Mouse (Mus musculus): Measurements from ENCODE around the gene Pign. TPM values are rescaled to one million over a fixed set of nuclear protein-coding genes. Genes with fewer than 3 reads are reported as not detected.

Gene Pign
- polyA plus RNA-seq, 1 experiment from 2014 or later = 14.8 TPM

DNA sequence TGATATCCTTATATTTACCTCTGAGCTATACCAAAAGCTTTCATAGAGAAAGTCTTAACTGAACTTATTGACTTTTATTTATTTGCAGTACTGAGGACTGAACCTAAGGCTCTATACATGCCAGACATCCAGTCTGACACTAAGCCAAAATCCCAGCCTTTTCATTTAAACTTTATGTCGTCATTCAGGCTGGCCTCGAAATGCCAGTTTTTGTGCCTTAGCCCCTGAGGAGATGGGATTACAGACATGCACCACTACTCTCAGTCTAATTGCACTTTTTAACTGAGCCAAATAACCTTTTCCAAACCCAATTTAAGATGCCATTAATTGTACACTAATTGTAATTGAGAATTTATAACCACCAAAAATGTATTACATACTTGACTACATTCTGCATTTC is 73.8 kb downstream of the Pign start:
- no peaks in the 10 kb centered on the region for H3K4me1 ChIP-seq (ENCODE audit: control insufficient read depth, insufficient read depth, low read length)
- no peak overlapping the region for H3K27ac ChIP-seq (ENCODE audit: low read depth, low read length)
- no peak for ATAC-seq (replicated peaks; ENCODE audit: insufficient number of reproducible peaks, low FRiP score, low TSS enrichment)
- 85% methylated on average over 2 of the region's 2 CpGs for WGBS (ENCODE audit: insufficient replicate concordance)
- H3K36me3 ChIP-seq (ENCODE audit: control insufficient read depth, insufficient read depth, low read length) = peaks cover 2% of the 10 kb centered on the region; the same call in 1 of the 2 replicates
- H3K4me2 ChIP-seq = no peak overlapping the region
- H3K9me3 ChIP-seq (replicated peaks; ENCODE audit: control insufficient read depth, low read length) = no peaks in the 10 kb centered on the region
- no peak overlapping the region for H3K9ac ChIP-seq (ENCODE audit: low read depth, low read length)
- H3K27me3 ChIP-seq (ENCODE audit: control insufficient read depth, insufficient read depth, low read length) = no peaks in the 10 kb centered on the region
- no peak overlapping the region for H3K4me3 ChIP-seq (ENCODE audit: low read depth, low read length)

DNA sequence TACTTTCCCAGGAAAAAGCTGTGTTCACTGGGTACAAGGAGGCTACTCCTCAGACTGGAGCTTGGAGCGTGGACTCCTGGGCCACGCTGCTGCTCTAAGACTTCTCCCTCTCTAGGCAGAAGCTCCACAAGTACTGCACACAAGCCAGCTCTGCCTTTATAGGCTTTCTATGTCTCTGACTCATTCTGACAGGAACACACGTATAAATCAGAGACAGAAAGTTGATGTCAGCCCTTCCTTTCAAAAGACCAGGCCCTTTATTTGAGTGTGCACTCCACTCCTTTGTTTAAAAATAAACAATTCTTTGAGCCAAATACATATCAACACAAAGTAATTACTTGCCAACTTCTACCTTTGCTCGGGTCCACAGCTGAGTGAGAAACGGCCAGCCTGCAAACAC is 74.8 kb downstream of the Pign start:
- WGBS (ENCODE audit: insufficient replicate concordance) = 87% methylated on average over 5 of the region's 5 CpGs
- Histone ChIP-seq H3K4me2 (no peak overlapping the region), H3K9ac (ENCODE audit: low read depth, low read length) (no peak overlapping the region), H3K27ac (ENCODE audit: low read depth, low read length) (no peak overlapping the region), H3K4me1 (ENCODE audit: control insufficient read depth, insufficient read depth, low read length) (no peaks in the 10 kb centered on the region), H3K36me3 (ENCODE audit: control insufficient read depth, insufficient read depth, low read length) (peaks cover 2% of the 10 kb centered on the region; the same call in 1 of the 2 replicates), H3K27me3 (ENCODE audit: control insufficient read depth, insufficient read depth, low read length) (no peaks in the 10 kb centered on the region), H3K9me3 (replicated peaks; ENCODE audit: control insufficient read depth, low read length) (no peaks in the 10 kb centered on the region), H3K4me3 (ENCODE audit: low read depth, low read length) (no peak overlapping the region)
- no peak for ATAC-seq (replicated peaks; ENCODE audit: insufficient number of reproducible peaks, low FRiP score, low TSS enrichment)

DNA sequence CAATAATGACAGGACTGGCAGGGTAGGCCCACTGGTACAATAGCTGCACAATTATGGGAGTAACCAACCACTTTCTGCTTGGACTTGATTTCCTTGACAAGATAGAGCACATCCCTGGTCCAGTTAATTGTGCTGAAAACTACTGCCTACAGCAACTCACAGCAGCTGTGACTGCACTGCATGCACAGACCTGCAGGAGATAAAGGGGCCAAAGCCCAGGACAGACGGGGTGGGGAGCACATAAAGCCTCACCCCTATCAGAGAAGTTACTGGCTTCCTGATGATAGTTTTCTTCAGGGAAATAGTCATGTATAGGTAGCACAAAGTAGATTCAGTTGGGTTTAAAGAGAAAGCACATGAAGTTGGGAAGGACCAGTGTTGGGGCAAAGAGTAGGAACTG is 80.7 kb downstream of the Pign start:
- Histone ChIP-seq H3K4me1 (ENCODE audit: control insufficient read depth, insufficient read depth, low read length) (no peaks in the 10 kb centered on the region), H3K36me3 (ENCODE audit: control insufficient read depth, insufficient read depth, low read length) (peaks cover 7% of the 10 kb centered on the region), H3K27ac (ENCODE audit: low read depth, low read length) (no peak overlapping the region), H3K4me2 (no peak overlapping the region), H3K9ac (ENCODE audit: low read depth, low read length) (no peak overlapping the region), H3K4me3 (ENCODE audit: low read depth, low read length) (no peak overlapping the region), H3K9me3 (replicated peaks; ENCODE audit: control insufficient read depth, low read length) (no peaks in the 10 kb centered on the region), H3K27me3 (ENCODE audit: control insufficient read depth, insufficient read depth, low read length) (no peaks in the 10 kb centered on the region)
- 76% methylated on average over 1 of the region's 1 CpGs for WGBS (ENCODE audit: insufficient replicate concordance)
- no peak for ATAC-seq (replicated peaks; ENCODE audit: insufficient number of reproducible peaks, low FRiP score, low TSS enrichment)

DNA sequence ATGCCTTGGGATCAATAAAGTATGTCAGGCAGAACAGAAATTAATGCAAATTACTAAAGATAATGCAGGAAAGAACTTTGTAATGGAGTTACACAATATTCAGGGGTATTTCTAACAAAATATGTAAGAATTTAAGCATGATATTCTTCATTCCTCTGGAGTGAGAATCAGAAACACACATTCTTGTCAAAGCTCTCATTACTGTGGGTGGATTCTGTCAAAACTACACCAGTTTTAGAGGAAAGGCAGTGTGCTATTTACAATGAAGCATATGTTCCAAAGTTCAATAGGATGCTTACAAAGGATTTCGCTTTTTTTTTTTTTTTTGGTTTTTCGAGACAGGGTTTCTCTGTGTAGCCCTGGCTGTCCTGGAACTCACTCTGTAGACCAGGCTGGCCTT is 82.6 kb downstream of the Pign start:
- no peak overlapping the region for H3K4me2 ChIP-seq
- no peak overlapping the region for H3K9ac ChIP-seq (ENCODE audit: low read depth, low read length)
- no peak overlapping the region for H3K27ac ChIP-seq (ENCODE audit: low read depth, low read length)
- no peak overlapping the region for H3K4me3 ChIP-seq (ENCODE audit: low read depth, low read length)
- no peak for ATAC-seq (replicated peaks; ENCODE audit: insufficient number of reproducible peaks, low FRiP score, low TSS enrichment)
- no peaks in the 10 kb centered on the region for H3K9me3 ChIP-seq (replicated peaks; ENCODE audit: control insufficient read depth, low read length)
- WGBS (ENCODE audit: insufficient replicate concordance) = 86% methylated on average over 2 of the region's 2 CpGs
- peaks cover 4% of the 10 kb centered on the region; the same call in 1 of the 2 replicates for H3K36me3 ChIP-seq (ENCODE audit: control insufficient read depth, insufficient read depth, low read length)
- H3K4me1 ChIP-seq (ENCODE audit: control insufficient read depth, insufficient read depth, low read length) = no peaks in the 10 kb centered on the region
- no peaks in the 10 kb centered on the region for H3K27me3 ChIP-seq (ENCODE audit: control insufficient read depth, insufficient read depth, low read length)

DNA sequence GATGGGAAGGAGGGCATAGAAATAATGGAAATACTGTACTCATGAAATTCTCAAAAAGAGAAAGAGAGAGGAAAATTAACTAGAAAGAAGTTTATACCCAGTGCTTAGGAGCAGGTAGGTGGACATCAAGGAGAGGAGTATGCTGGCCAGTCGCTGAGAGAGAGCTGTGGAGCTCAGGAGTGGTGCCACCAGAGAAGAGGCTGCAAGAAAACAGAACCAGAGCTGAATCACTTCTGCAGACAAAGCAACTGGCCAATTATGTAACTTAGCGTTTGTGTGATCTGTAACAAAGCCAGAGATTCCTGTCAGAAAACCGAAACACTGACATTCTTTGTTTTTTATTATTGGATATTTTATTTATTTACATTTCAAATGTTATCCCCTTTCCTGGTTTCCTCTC is 97.4 kb downstream of the Pign start:
- H3K27me3 ChIP-seq (ENCODE audit: control insufficient read depth, insufficient read depth, low read length) = no peaks in the 10 kb centered on the region
- 81% methylated on average over 3 of the region's 3 CpGs for WGBS (ENCODE audit: insufficient replicate concordance)
- H3K9ac ChIP-seq (ENCODE audit: low read depth, low read length) = no peak overlapping the region
- H3K9me3 ChIP-seq (replicated peaks; ENCODE audit: control insufficient read depth, low read length) = no peaks in the 10 kb centered on the region
- no peak for ATAC-seq (replicated peaks; ENCODE audit: insufficient number of reproducible peaks, low FRiP score, low TSS enrichment)
- H3K4me2 ChIP-seq = no peak overlapping the region
- H3K27ac ChIP-seq (ENCODE audit: low read depth, low read length) = no peak overlapping the region
- no peaks in the 10 kb centered on the region for H3K4me1 ChIP-seq (ENCODE audit: control insufficient read depth, insufficient read depth, low read length)
- no peak overlapping the region for H3K4me3 ChIP-seq (ENCODE audit: low read depth, low read length)
- no peaks in the 10 kb centered on the region for H3K36me3 ChIP-seq (ENCODE audit: control insufficient read depth, insufficient read depth, low read length)

DNA sequence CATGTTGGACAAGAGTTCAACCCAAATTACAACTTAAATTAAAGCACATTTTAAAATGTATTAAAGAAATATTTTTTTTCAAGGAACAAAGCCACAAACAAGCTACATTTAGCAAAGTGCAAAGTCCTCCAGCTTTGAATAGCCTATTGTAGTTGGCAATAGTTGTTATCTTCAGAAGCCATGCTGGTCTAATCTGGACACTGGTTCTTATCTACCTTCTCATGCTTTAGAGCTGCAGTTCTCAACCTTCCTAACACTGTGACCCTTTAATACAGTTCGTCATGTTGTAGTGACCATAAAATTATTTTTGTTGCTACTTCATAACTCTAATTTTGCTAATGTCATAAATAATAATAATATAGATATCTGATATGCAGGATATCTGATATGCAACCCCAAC is 99.2 kb downstream of the Pign start:
- Histone ChIP-seq H3K27ac (ENCODE audit: low read depth, low read length) (no peak overlapping the region), H3K4me3 (ENCODE audit: low read depth, low read length) (no peak overlapping the region), H3K27me3 (ENCODE audit: control insufficient read depth, insufficient read depth, low read length) (no peaks in the 10 kb centered on the region), H3K4me2 (no peak overlapping the region), H3K36me3 (ENCODE audit: control insufficient read depth, insufficient read depth, low read length) (no peaks in the 10 kb centered on the region), H3K4me1 (ENCODE audit: control insufficient read depth, insufficient read depth, low read length) (no peaks in the 10 kb centered on the region), H3K9ac (ENCODE audit: low read depth, low read length) (no peak overlapping the region), H3K9me3 (replicated peaks; ENCODE audit: control insufficient read depth, low read length) (no peaks in the 10 kb centered on the region)
- no peak for ATAC-seq (replicated peaks; ENCODE audit: insufficient number of reproducible peaks, low FRiP score, low TSS enrichment)
- 65% methylated on average over 1 of the region's 1 CpGs for WGBS (ENCODE audit: insufficient replicate concordance)

DNA sequence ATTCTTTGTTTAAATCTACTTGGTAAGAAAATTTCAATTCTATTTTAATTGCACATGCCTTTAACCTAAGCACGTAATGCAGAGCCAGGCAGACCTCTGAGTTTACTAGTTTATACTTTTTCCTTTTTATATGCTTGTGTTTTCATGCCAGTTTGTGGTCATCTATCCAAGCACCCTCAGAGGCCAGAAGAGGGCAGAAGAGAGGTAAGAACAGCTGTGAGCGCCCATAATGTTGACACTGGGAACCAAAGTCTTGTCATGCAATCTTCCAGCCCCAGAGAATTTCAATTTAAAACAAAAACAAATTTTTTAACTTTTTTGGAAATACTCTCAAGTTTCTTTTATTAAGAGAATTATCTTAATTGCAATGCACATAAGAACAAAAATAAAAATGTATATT is 99.7 kb downstream of the Pign start:
- WGBS (ENCODE audit: insufficient replicate concordance) = 91% methylated on average over 2 of the region's 2 CpGs
- Histone ChIP-seq H3K4me1 (ENCODE audit: control insufficient read depth, insufficient read depth, low read length) (no peaks in the 10 kb centered on the region), H3K9me3 (replicated peaks; ENCODE audit: control insufficient read depth, low read length) (no peaks in the 10 kb centered on the region), H3K27me3 (ENCODE audit: control insufficient read depth, insufficient read depth, low read length) (no peaks in the 10 kb centered on the region), H3K27ac (ENCODE audit: low read depth, low read length) (no peak overlapping the region), H3K4me2 (no peak overlapping the region), H3K9ac (ENCODE audit: low read depth, low read length) (no peak overlapping the region), H3K36me3 (ENCODE audit: control insufficient read depth, insufficient read depth, low read length) (no peaks in the 10 kb centered on the region), H3K4me3 (ENCODE audit: low read depth, low read length) (no peak overlapping the region)
- ATAC-seq (replicated peaks; ENCODE audit: insufficient number of reproducible peaks, low FRiP score, low TSS enrichment) = no peak

DNA sequence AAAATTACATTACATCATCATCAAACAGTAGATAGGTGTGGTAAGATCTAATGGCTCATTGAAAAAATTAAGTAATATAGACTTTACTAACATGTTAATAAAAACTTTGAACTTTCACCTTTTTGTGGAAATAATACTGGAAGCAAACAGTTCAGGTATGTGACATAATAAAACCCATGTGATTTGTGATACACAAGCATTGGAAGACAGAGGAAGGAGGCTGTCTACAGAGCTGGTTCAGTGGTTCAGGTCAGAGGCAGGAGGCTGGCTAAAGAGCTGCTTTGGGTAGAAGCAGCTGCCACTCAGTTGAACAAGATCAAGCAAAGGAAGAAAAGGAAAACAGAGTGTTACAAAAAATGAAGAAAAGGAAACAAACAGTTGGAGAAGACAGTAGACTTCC is 107.4 kb downstream of the Pign start:
- Histone ChIP-seq H3K36me3 (ENCODE audit: control insufficient read depth, insufficient read depth, low read length) (no peaks in the 10 kb centered on the region), H3K4me1 (ENCODE audit: control insufficient read depth, insufficient read depth, low read length) (no peaks in the 10 kb centered on the region), H3K4me2 (no peak overlapping the region), H3K9me3 (replicated peaks; ENCODE audit: control insufficient read depth, low read length) (no peaks in the 10 kb centered on the region), H3K4me3 (ENCODE audit: low read depth, low read length) (no peak overlapping the region), H3K27me3 (ENCODE audit: control insufficient read depth, insufficient read depth, low read length) (no peaks in the 10 kb centered on the region), H3K27ac (ENCODE audit: low read depth, low read length) (no peak overlapping the region), H3K9ac (ENCODE audit: low read depth, low read length) (no peak overlapping the region)
- no peak for ATAC-seq (replicated peaks; ENCODE audit: insufficient number of reproducible peaks, low FRiP score, low TSS enrichment)

DNA sequence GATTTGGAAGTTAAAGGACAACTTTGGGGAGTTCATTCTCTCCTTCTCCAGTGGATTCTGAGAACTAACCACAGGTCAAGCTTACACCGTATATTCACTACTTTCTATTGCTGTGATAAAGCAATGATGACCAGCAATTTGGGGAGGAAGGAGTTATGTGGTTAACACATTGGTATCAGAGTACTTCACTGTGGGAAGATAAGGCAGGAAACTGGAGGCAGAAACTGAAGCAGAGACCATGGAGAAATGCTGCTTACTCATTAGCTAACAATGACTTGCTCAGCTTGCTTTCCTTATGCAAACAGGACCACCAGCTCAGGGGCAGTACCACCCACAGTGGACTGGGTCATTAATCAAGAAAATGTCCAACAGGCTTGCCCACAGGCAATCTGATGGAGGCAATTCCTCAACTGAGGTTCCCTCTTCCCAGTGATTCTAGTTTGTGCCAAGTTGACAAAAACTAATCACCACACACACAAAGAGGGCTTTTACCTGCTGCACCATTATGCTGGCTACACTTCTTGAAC is 108.2 kb downstream of the Pign start:
- H3K4me3 ChIP-seq (ENCODE audit: low read depth, low read length) = no peak overlapping the region
- H3K9ac ChIP-seq (ENCODE audit: low read depth, low read length) = no peak overlapping the region
- H3K9me3 ChIP-seq (replicated peaks; ENCODE audit: control insufficient read depth, low read length) = no peaks in the 10 kb centered on the region
- no peak overlapping the region for H3K4me2 ChIP-seq
- ATAC-seq (replicated peaks; ENCODE audit: insufficient number of reproducible peaks, low FRiP score, low TSS enrichment) = no peak
- no peaks in the 10 kb centered on the region for H3K27me3 ChIP-seq (ENCODE audit: control insufficient read depth, insufficient read depth, low read length)
- H3K4me1 ChIP-seq (ENCODE audit: control insufficient read depth, insufficient read depth, low read length) = no peaks in the 10 kb centered on the region
- no peak overlapping the region for H3K27ac ChIP-seq (ENCODE audit: low read depth, low read length)
- no peaks in the 10 kb centered on the region for H3K36me3 ChIP-seq (ENCODE audit: control insufficient read depth, insufficient read depth, low read length)
- WGBS (ENCODE audit: insufficient replicate concordance) = 39% methylated on average over 1 of the region's 1 CpGs

Data from heart, embryonic 11.5 days (tissue).